Mouse (Mus musculus) heart, embryonic 14.5 days (tissue): Measurements from ENCODE around the gene Sumf1. TPM values are rescaled to one million over a fixed set of nuclear protein-coding genes. Genes with fewer than 3 reads are reported as not detected.
A peak's percentile ranks its signal among the peaks of the same experiment; 100 is the strongest.

ENCODE experiments used
- ATAC-seq: fragments of 200-750 bp; cut with Nextera tagmentation; 2 replicates; pipeline ENCODE4 v1.8.0; 2017; ENCODE audit warnings: low read depth, moderate TSS enrichment; ENCODE audit not compliant: insufficient number of reproducible peaks, insufficient read depth, low FRiP score
- H3K27ac ChIP-seq, 2 experiments: fragments of 200-500 bp in 1 of 2; fragments of 300-500 bp in 1 of 2; sonication (generic) in 1 of 2; replicated peaks in 1 of 2; 2 replicates each; pipeline ENCODE4 v1.5.1; 2012 to 2014; ENCODE audit warnings: low read depth in 2 of 2, low read length in 2 of 2, control low read depth in 1 of 2, mild to moderate bottlenecking in 1 of 2, mixed read lengths in 1 of 2; ENCODE audit not compliant: control insufficient read depth in 1 of 2, insufficient read depth in 1 of 2
- H3K27me3 ChIP-seq: fragments of 300-500 bp; sonication (generic); 2 replicates; pipeline ENCODE4 v1.6.1; 2014; ENCODE audit warnings: mild to moderate bottlenecking, low read length, control low read depth; ENCODE audit not compliant: control insufficient read depth, insufficient read depth
- H3K36me3 ChIP-seq: fragments of 300-500 bp; sonication (generic); 2 replicates; pipeline ENCODE4 v1.6.1; 2014; ENCODE audit warnings: mild to moderate bottlenecking, control low read depth, low read length, mixed read lengths; ENCODE audit not compliant: control insufficient read depth, insufficient read depth
- H3K4me1 ChIP-seq, 2 experiments: fragments of 200-500 bp in 1 of 2; fragments of 300-500 bp in 1 of 2; sonication (generic) in 1 of 2; 2 replicates each; pipeline ENCODE4 v1.6.1; 2012 to 2014; ENCODE audit warnings: low read length in 2 of 2, control low read depth in 1 of 2, mixed read lengths in 1 of 2; ENCODE audit not compliant: control insufficient read depth in 2 of 2, insufficient read depth in 2 of 2
- H3K4me2 ChIP-seq: fragments of 300-500 bp; sonication (generic); 2 replicates; pipeline ENCODE4 v1.6.1; 2014; ENCODE audit warnings: mild to moderate bottlenecking, low read length
- H3K4me3 ChIP-seq, 2 experiments: fragments of 200-500 bp in 1 of 2; fragments of 300-500 bp in 1 of 2; sonication (generic) in 1 of 2; 2 replicates each; pipeline ENCODE4 v1.5.1; 2012 to 2014; ENCODE audit warnings: low read length in 2 of 2, mild to moderate bottlenecking in 2 of 2, control low read depth in 1 of 2, low read depth in 1 of 2, moderate library complexity in 1 of 2; ENCODE audit not compliant: control insufficient read depth in 1 of 2, insufficient read depth in 1 of 2
- H3K9ac ChIP-seq: fragments of 300-500 bp; sonication (generic); 2 replicates; pipeline ENCODE4 v1.6.1; 2014; ENCODE audit warnings: mild to moderate bottlenecking, low read length
- H3K9me3 ChIP-seq: fragments of 300-500 bp; sonication (generic); 2 replicates; pipeline ENCODE4 v1.6.1; 2016; ENCODE audit warnings: low read length, control low read depth; ENCODE audit not compliant: control insufficient read depth
- WGBS: fragments of 180-500 bp; shearing (Covaris S2); extraction: QIAGEN DNeasy Blood & Tissue Kit; methylation state at CpG from one replicate; pipeline ENCODE4 v1.1.7; 2014; 5-methylcytosine and 5-hydroxymethylcytosine counted together
- polyA plus RNA-seq: library from polyadenylated mRNA; unstranded; fragments of >200 nt; fragmentation: Nextera tagmentation; extraction: Ambion mirVana; gene quantifications from 2 replicates; pipeline ENCODE4 v1.2.1, GENCODE M21; 2014

Gene Sumf1
- polyA plus RNA-seq, 1 experiment from 2014 or later = 23.8 TPM

GRCm38 (mm10) chr6:108216091-108216490 lies 30.7 kb upstream of the Sumf1 start:
- Histone ChIP-seq H3K9me3 (no peaks in the 10 kb centered on the region), H3K4me1 (peaks cover 2 to 23% of the 10 kb centered on the region in 2 experiments), H3K27me3 (no peaks in the 10 kb centered on the region), H3K36me3 (peaks cover 11% of the 10 kb centered on the region; the same call in 1 of the 2 replicates), H3K4me2 (no peak overlapping the region), H3K9ac (0 out of 2 replicates have a peak overlapping the region, but pooled peaks have one; percentile 8), H3K4me3 (no peak overlapping the region), H3K27ac (no peak overlapping the region)
- no peak for ATAC-seq
- WGBS = 86% methylated on average over 5 of the region's 5 CpGs

DNA sequence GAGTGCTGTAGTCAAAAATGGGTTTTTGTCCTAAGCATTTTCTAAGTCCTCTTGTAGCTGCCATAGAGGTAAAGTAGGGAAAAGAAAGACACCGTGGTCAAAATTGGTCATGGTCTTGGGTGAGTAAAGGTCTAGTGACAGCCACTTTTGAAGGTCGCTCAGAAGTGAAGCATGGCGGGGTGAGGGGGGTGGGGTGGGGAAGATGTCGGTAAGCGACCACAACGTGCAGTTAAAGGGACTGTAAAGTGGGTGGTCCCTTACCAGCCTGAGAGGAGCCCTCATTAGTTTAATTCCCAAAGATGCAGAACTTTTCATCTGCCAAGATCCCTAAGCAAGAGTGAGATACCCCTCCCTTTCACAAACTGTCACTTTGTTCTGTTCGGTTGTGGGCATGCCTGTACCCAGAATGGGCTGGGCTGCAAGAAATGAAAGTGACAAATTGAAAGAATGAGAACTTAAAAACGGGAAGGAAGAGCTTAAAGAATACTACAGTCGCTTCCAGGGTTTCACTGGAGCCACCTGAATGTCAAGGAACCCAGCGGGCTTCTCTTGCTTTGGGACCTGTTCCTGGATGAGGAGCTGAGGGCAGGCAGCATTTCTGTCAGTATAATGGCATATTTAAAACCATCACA lies 29.0 kb upstream of the Sumf1 start:
- WGBS = 11% methylated on average over 10 of the region's 10 CpGs
- Histone ChIP-seq H3K36me3 (peaks cover 11% of the 10 kb centered on the region; the same call in 1 of the 2 replicates), H3K4me3 (peak overlapping the region; percentile 72 to 97), H3K4me2 (peak overlapping the region; percentile 75), H3K27ac (no peak overlapping the region), H3K9ac (peak overlapping the region; percentile 80), H3K9me3 (no peaks in the 10 kb centered on the region), H3K4me1 (peaks cover 2 to 25% of the 10 kb centered on the region in 2 experiments), H3K27me3 (no peaks in the 10 kb centered on the region)
- no peak for ATAC-seq

- Histone ChIP-seq H3K4me2 (peak overlapping the region; percentile 75), H3K27ac (peak overlapping the region; percentile 63 to 82), H3K4me3 (peak overlapping the region; percentile 72 to 97), H3K9ac (peak overlapping the region; percentile 80), H3K9me3 (no peaks in the 10 kb centered on the region), H3K27me3 (no peaks in the 10 kb centered on the region), H3K36me3 (0 out of 2 replicates have a peak, but pooled peaks cover 11% of the 10 kb centered on the region), H3K4me1 (peaks cover 2 to 25% of the 10 kb centered on the region in 2 experiments)
- no peak for ATAC-seq
- under 1% methylated on average over 29 of the region's 29 CpGs for WGBS
Observed at GRCm38 (mm10) chr6:108213481-108214293, 28.3 kb upstream of the Sumf1 start.

GRCm38 (mm10) chr6:108212881-108213295 lies 27.5 kb upstream of the Sumf1 start, which contains the start of gene Itpr1:
Gene Itpr1 (plus strand): TSS chr6:108213096.
- WGBS = under 1% methylated on average over 26 of the region's 27 CpGs
- no peaks in the 10 kb centered on the region for H3K9me3 ChIP-seq
- ATAC-seq = peak; percentile 100

GRCm38 (mm10) chr6:108211896-108212880 lies 26.8 kb upstream of the Sumf1 start:
- H3K9me3 ChIP-seq = no peaks in the 10 kb centered on the region
- H3K4me1 ChIP-seq = peaks cover 2 to 25% of the 10 kb centered on the region in 2 experiments
- 2% methylated on average over 36 of the region's 36 CpGs for WGBS
- H3K9ac ChIP-seq = peak overlapping the region; percentile 81
- no peaks in the 10 kb centered on the region for H3K27me3 ChIP-seq
- peak overlapping the region; percentile 72 to 97 for H3K4me3 ChIP-seq
- ATAC-seq = no peak
- H3K4me2 ChIP-seq = peak overlapping the region; percentile 81
- peak overlapping the region; percentile 29 to 69 for H3K27ac ChIP-seq
- H3K36me3 ChIP-seq = 0 out of 2 replicates have a peak, but pooled peaks cover 8% of the 10 kb centered on the region

More at GRCm38 (mm10) chr6:108212881-108213295, 27.5 kb upstream of the Sumf1 start, which contains the start of gene Itpr1:
- peaks cover 2 to 25% of the 10 kb centered on the region in 2 experiments for H3K4me1 ChIP-seq
- peak within 1 kb of the TSS; percentile 72 to 97 for H3K4me3 ChIP-seq
- peak within 1 kb of the TSS; percentile 69 to 82 for H3K27ac ChIP-seq
- peak within 1 kb of the TSS; percentile 81 for H3K9ac ChIP-seq
- H3K4me2 ChIP-seq = peak within 1 kb of the TSS; percentile 81
- 0 out of 2 replicates have a peak, but pooled peaks cover 9% of the 10 kb centered on the region for H3K36me3 ChIP-seq
- no peaks in the 10 kb centered on the region for H3K27me3 ChIP-seq

DNA sequence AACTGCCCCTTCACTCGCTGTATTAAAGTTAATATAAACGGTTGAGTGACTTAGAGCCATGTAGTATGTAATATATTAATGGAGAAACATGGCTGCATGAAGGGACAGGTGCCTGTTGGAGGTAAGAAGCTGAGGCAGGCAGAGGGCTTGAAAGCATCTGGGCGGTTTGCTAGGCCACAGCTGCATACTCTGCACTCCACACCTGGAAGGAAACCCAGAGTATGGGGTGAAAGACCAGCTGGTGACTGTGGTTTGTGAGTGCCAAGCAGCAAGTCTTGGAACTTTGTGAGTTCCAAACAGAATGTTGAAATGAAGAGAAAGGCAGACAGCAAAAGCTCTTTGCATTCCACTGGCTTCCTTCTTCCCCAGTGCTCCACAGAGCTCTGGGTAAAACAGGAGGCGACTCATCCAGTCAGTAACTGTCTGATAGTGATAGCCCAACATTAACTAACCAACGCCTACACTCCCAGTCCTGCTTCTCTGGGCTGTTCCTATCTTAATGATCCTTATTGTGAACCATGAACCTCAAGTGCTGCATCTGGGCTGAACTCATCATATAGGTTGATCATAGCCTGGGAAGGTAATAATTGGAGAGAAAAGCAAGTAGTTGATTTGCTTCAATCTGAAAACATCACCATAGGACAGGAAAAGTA lies 21.7 kb upstream of the Sumf1 start:
- no peaks in the 10 kb centered on the region for H3K36me3 ChIP-seq
- H3K4me2 ChIP-seq = no peak overlapping the region
- no peaks in the 10 kb centered on the region for H3K27me3 ChIP-seq
- no peak overlapping the region for H3K9ac ChIP-seq
- H3K9me3 ChIP-seq = no peaks in the 10 kb centered on the region
- no peak overlapping the region for H3K27ac ChIP-seq
- no peak overlapping the region for H3K4me3 ChIP-seq
- peaks cover 2 to 11% of the 10 kb centered on the region in 2 experiments for H3K4me1 ChIP-seq
- WGBS = 65% methylated on average over 5 of the region's 5 CpGs
- ATAC-seq = no peak
